Mouse (Mus musculus) erythroblast, embryonic 14.5 days (primary cell): ENCODE measurements around the gene Pjvk.

Experiments used
- GATA1 ChIP-seq: IDR thresholded peaks from 2 replicates; pipeline ENCODE4 v1.6.1; 2012; ENCODE audit warnings: low read length, inconsistent platforms, mixed read lengths
- TAL1 ChIP-seq: IDR thresholded peaks from 3 replicates; pipeline ENCODE4 v1.6.1; 2012; ENCODE audit warnings: low read length, inconsistent platforms, mixed read lengths

- TF ChIP-seq GATA1 (no peak), TAL1 (no peak)
Measured at GRCm38 (mm10) chr2:76655982-76656381, 7.7 kb downstream of the Pjvk start.
